Mouse (Mus musculus): ENCODE measurements around the gene Anapc11.

The Anapc11 gene

GRCm38 (mm10) chr11:120609250-120609649, 11.0 kb downstream of the Anapc11 start:
- ChIA-PET CTCF (interaction anchor here in 3 of 4 experiments (0.6 to 2.6 kb wide), 26 partner anchors 12 to 255 kb away, joined by 3 to 19 read pairs (median 5); partner anchors contain the start of genes Rac3 (in 2 of the 3), Cenpx (in 1 of the 3), Dcxr (in 1 of the 3) and Lrrc45 (in 1 of the 3)), POLR2A (interaction anchor here (0.5 to 28.4 kb wide), 92 partner anchors 8 to 537 kb away, joined by 3 to 947 read pairs (median 4); partner anchors contain the start of genes Mafg (in 4 of the 4), P4hb (in 4 of the 4), Alyref (in 3 of the 4) and Anapc11 (in 3 of the 4))

- POLR2A ChIA-PET = interaction anchor here in 3 of 4 experiments (0.9 to 28.4 kb wide), 34 partner anchors 7 to 536 kb away, joined by 3 to 947 read pairs (median 10); partner anchors contain the start of genes Mafg (in 3 of the 3), P4hb (in 3 of the 3), Alyref (in 2 of the 3) and Anapc11 (in 2 of the 3)
- CTCF ChIA-PET = interaction anchor here in 3 of 4 experiments (0.5 to 2.6 kb wide), 7 partner anchors 20 to 852 kb away, joined by 4 to 19 read pairs (median 6); partner anchors contain the start of genes Rac3 (in 2 of the 3), Cenpx (in 1 of the 3) and Lrrc45 (in 1 of the 3)
Observed at GRCm38 (mm10) chr11:120610477-120611046, 12.3 kb downstream of the Anapc11 start.

- CTCF ChIA-PET = interaction anchor here (0.5 to 3.3 kb wide), 38 partner anchors 9 to 237 kb away, joined by 3 to 19 read pairs (median 4); partner anchors contain the start of genes Sirt7 (in 2 of the 4), Cenpx (in 1 of the 4), Lrrc45 (in 1 of the 4) and Mafg (in 1 of the 4)
Observed at GRCm38 (mm10) chr11:120612763-120613162, 14.5 kb downstream of the Anapc11 start.

GRCm38 (mm10) chr11:120613481-120613972, 15.3 kb downstream of the Anapc11 start:
- POLR2A ChIA-PET = interaction anchor here in 3 of 4 experiments (1.1 to 28.4 kb wide), 14 partner anchors 11 to 122 kb away, joined by 3 to 947 read pairs (median 4); partner anchors contain the start of genes Mafg (in 1 of the 3), Myadml2 (in 1 of the 3), P4hb (in 1 of the 3) and Pycr1 (in 1 of the 3)
- CTCF ChIA-PET = interaction anchor here in 2 of 4 experiments (0.8 to 3.3 kb wide), 8 partner anchors 8 to 124 kb away, joined by 3 to 19 read pairs (median 6); partner anchors contain the start of gene Sirt7 (in 1 of the 2)

More at GRCm38 (mm10) chr11:120612763-120613162, 14.5 kb downstream of the Anapc11 start:
- POLR2A ChIA-PET = interaction anchor here (0.5 to 28.4 kb wide), 31 partner anchors 9 to 241 kb away, joined by 3 to 947 read pairs (median 4); partner anchors contain the start of genes Pycr1 (in 2 of the 4), Sirt7 (in 2 of the 4), Alyref (in 1 of the 4) and Anapc11 (in 1 of the 4)

GRCm38 (mm10) chr11:120613976-120614375, 15.8 kb downstream of the Anapc11 start:
- ChIA-PET POLR2A (interaction anchor here in 2 of 4 experiments (0.6 to 28.4 kb wide), 11 partner anchors 10 to 52 kb away, joined by 3 to 947 read pairs (median 4); partner anchors contain the start of genes Mafg (in 1 of the 2), Myadml2 (in 1 of the 2), P4hb (in 1 of the 2) and Pycr1 (in 1 of the 2)), CTCF (interaction anchor here in 2 of 4 experiments (0.7 to 3.3 kb wide), 7 partner anchors 10 to 125 kb away, joined by 3 to 19 read pairs (median 9); partner anchors contain the start of gene Sirt7 (in 1 of the 2))

- CTCF ChIA-PET = interaction anchor here in 1 of 4 experiments (0.6 kb wide), 2 partner anchors 38 to 438 kb away, joined by 3 read pairs; no protein-coding TSS in a partner anchor
- POLR2A ChIA-PET = interaction anchor here in 3 of 4 experiments (0.7 to 28.4 kb wide), 8 partner anchors 9 to 375 kb away, joined by 3 to 947 read pairs (median 5); partner anchors contain the start of genes Mafg (in 2 of the 3), Myadml2 (in 1 of the 3), Pycr1 (in 1 of the 3) and Sirt7 (in 1 of the 3)
Observed at GRCm38 (mm10) chr11:120615167-120615566, 16.9 kb downstream of the Anapc11 start.

- CTCF ChIA-PET = interaction anchor here in 2 of 4 experiments (0.6 to 1.1 kb wide), 5 partner anchors 15 to 438 kb away, joined by 3 to 5 read pairs (median 3); no protein-coding TSS in a partner anchor
- POLR2A ChIA-PET = interaction anchor here in 3 of 4 experiments (0.7 to 28.4 kb wide), 25 partner anchors 7 to 185 kb away, joined by 3 to 947 read pairs (median 4); partner anchors contain the start of genes Mafg (in 2 of the 3), P4hb (in 2 of the 3), Pycr1 (in 2 of the 3) and Sirt7 (in 2 of the 3)
Observed at GRCm38 (mm10) chr11:120615606-120616203, 17.5 kb downstream of the Anapc11 start.

- POLR2A ChIA-PET = interaction anchor here in 3 of 4 experiments (0.5 to 28.4 kb wide), 34 partner anchors 8 to 184 kb away, joined by 3 to 947 read pairs (median 4); partner anchors contain the start of genes Alyref (in 2 of the 3), Mafg (in 2 of the 3), Npb (in 2 of the 3) and P4hb (in 2 of the 3)
- CTCF ChIA-PET = interaction anchor here in 2 of 4 experiments (0.6 to 1.8 kb wide), 6 partner anchors 16 to 625 kb away, joined by 3 to 4 read pairs (median 3); no protein-coding TSS in a partner anchor
Observed at GRCm38 (mm10) chr11:120616617-120617294, 18.5 kb downstream of the Anapc11 start.

GRCm38 (mm10) chr11:120617519-120618112, 19.4 kb downstream of the Anapc11 start, which contains the start of gene Pcyt2:
Pcyt2 (minus strand) TSS chr11:120617936.
- ChIA-PET POLR2A (interaction anchor here in 3 of 4 experiments (0.6 to 28.4 kb wide), 28 partner anchors 9 to 266 kb away, joined by 3 to 947 read pairs (median 4); partner anchors contain the start of genes Npb (in 3 of the 3), Alyref (in 2 of the 3), Mafg (in 2 of the 3) and P4hb (in 2 of the 3)), CTCF (interaction anchor here in 1 of 4 experiments (0.9 to 1.8 kb wide), 6 partner anchors 35 to 626 kb away, joined by 3 to 6 read pairs (median 4); no protein-coding TSS in a partner anchor)

GRCm38 (mm10) chr11:120618619-120619535, 20.7 kb downstream of the Anapc11 start:
- ChIA-PET POLR2A (interaction anchor here in 3 of 4 experiments (0.7 to 28.4 kb wide), 27 partner anchors 9 to 267 kb away, joined by 3 to 947 read pairs (median 5); partner anchors contain the start of genes Npb (in 3 of the 3), Cenpx (in 2 of the 3), Lrrc45 (in 2 of the 3) and Mafg (in 2 of the 3)), CTCF (interaction anchor here in 1 of 4 experiments (1.2 to 1.8 kb wide), 3 partner anchors 36 to 102 kb away, joined by 4 to 6 read pairs (median 4); no protein-coding TSS in a partner anchor)

- POLR2A ChIA-PET = interaction anchor here in 3 of 4 experiments (0.6 to 28.4 kb wide), 15 partner anchors 10 to 136 kb away, joined by 3 to 947 read pairs (median 7); partner anchors contain the start of genes Mafg (in 2 of the 3), Pycr1 (in 2 of the 3), Cenpx (in 1 of the 3) and Lrrc45 (in 1 of the 3)
Observed at GRCm38 (mm10) chr11:120620195-120620594, 22.0 kb downstream of the Anapc11 start.

GRCm38 (mm10) chr11:120622805-120623204, 24.6 kb downstream of the Anapc11 start:
- CTCF ChIA-PET = interaction anchor here in 2 of 4 experiments (0.6 to 2.4 kb wide), 4 partner anchors 9 to 177 kb away, joined by 3 to 14 read pairs (median 11); partner anchors contain the start of gene Npb (in 1 of the 2)
- POLR2A ChIA-PET = interaction anchor here (0.6 to 28.4 kb wide), 16 partner anchors 1 to 230 kb away, joined by 3 to 947 read pairs (median 9); partner anchors contain the start of genes Mafg (in 3 of the 4), Npb (in 2 of the 4), Pycr1 (in 2 of the 4) and Cenpx (in 1 of the 4)

More at GRCm38 (mm10) chr11:120620195-120620594, 22.0 kb downstream of the Anapc11 start:
- CTCF ChIA-PET = interaction anchor here in 1 of 4 experiments (1.3 kb wide), 1 partner anchor 13 kb away, joined by 5 read pairs; the partner anchor contains the start of gene Mafg

- ChIA-PET POLR2A (interaction anchor here (0.5 to 28.4 kb wide), 54 partner anchors 3 to 1049 kb away, joined by 3 to 947 read pairs (median 4); partner anchors contain the start of genes Mafg (in 4 of the 4), P4hb (in 3 of the 4), Pycr1 (in 3 of the 4) and Aspscr1 (in 2 of the 4)), CTCF (interaction anchor here (0.6 to 2.4 kb wide), 29 partner anchors 9 to 278 kb away, joined by 3 to 12 read pairs (median 4); partner anchors contain the start of genes Mafg (in 2 of the 4), Lrrc45 (in 1 of the 4), Notum (in 1 of the 4) and Npb (in 1 of the 4))
Observed at GRCm38 (mm10) chr11:120623961-120624679, 25.9 kb downstream of the Anapc11 start.

Measured in embryonic stem cell, embryonic (primary cell).